Mouse (Mus musculus) c-Kit-positive CD71-positive TER-119-positive erythroid progenitor cells, embryonic 14.5 days (primary cell): ENCODE data around the gene Megf6.

Experiments used
- DNase-seq: peaks from one replicate; pipeline ENCODE4 v3.0.0-alpha.2; 2013; ENCODE audit warnings: low spot score

The Megf6 gene

GRCm38 (mm10) chr4:154249316-154249715, 78.8 kb downstream of the Megf6 start:
- DNase-seq, result no peak

- no peak for DNase-seq
These were observed 82.2 kb downstream of the Megf6 start for GRCm38 (mm10) chr4:154252537-154253255.

GRCm38 (mm10) chr4:154260755-154261154, 90.2 kb downstream of the Megf6 start:
- DNase-seq, result no peak

- DNase-seq, result no peak
These were observed 91.5 kb downstream of the Megf6 start for GRCm38 (mm10) chr4:154262071-154262470.

GRCm38 (mm10) chr4:154267511-154267910, 97.0 kb downstream of the Megf6 start:
- DNase-seq, result no peak

GRCm38 (mm10) chr4:154269520-154269919, 99.0 kb downstream of the Megf6 start:
- no peak for DNase-seq

GRCm38 (mm10) chr4:154273000-154273399, 102.5 kb downstream of the Megf6 start:
- DNase-seq, result peak; percentile 62

GRCm38 (mm10) chr4:154279481-154279880, 109.0 kb downstream of the Megf6 start:
- no peak for DNase-seq

GRCm38 (mm10) chr4:154283671-154284070, 113.1 kb downstream of the Megf6 start:
- DNase-seq, result no peak

- DNase-seq, result no peak
These were observed 123.2 kb downstream of the Megf6 start for GRCm38 (mm10) chr4:154293735-154294201.

GRCm38 (mm10) chr4:154294262-154294731, 123.8 kb downstream of the Megf6 start:
- DNase-seq, result no peak

- no peak for DNase-seq
These were observed 127.2 kb downstream of the Megf6 start for GRCm38 (mm10) chr4:154297761-154298160.

GRCm38 (mm10) chr4:154299541-154300271, 129.2 kb downstream of the Megf6 start:
- no peak for DNase-seq

GRCm38 (mm10) chr4:154301466-154301881, 130.9 kb downstream of the Megf6 start, which contains the start of gene Arhgef16:
Gene Arhgef16 (minus strand): TSS chr4:154301676.
- DNase-seq, result peak; percentile 30

GRCm38 (mm10) chr4:154309131-154309530, 138.6 kb downstream of the Megf6 start:
- no peak for DNase-seq

GRCm38 (mm10) chr4:154310576-154311262, 140.2 kb downstream of the Megf6 start:
- no peak for DNase-seq

GRCm38 (mm10) chr4:154312143-154312812, 141.7 kb downstream of the Megf6 start:
- no peak for DNase-seq

- DNase-seq, result no peak
These were observed 142.5 kb downstream of the Megf6 start for GRCm38 (mm10) chr4:154312935-154313621.

GRCm38 (mm10) chr4:154313622-154313967, 143.1 kb downstream of the Megf6 start:
- DNase-seq, result no peak
